Mouse (Mus musculus) neural tube, postnatal 0 days (tissue): ENCODE data around the gene Olfr1502. TPM values are rescaled to one million over a fixed set of nuclear protein-coding genes. Genes with fewer than 3 reads are reported as not detected.

Source experiments
- polyA plus RNA-seq: library from polyadenylated mRNA; unstranded; fragments of >200 nt; fragmentation: Nextera tagmentation; extraction: Ambion mirVana; gene quantifications from 2 replicates; pipeline ENCODE4 v1.2.1, GENCODE M21; 2015

The Olfr1502 gene
- polyA plus RNA-seq: not detected in 2 replicates

GRCm38 (mm10) chr19:13861495-13861894 lies at the start of gene Olfr1502:
Olfr1502 (plus strand) TSS chr19:13861795.

GRCm38 (mm10) chr19:13819347-13819746 lies 42.2 kb upstream of the Olfr1502 start, which contains the start of gene Olfr1499:
Olfr1499 (minus strand) TSS chr19:13819447.

GRCm38 (mm10) chr19:13830388-13830787 lies 31.2 kb upstream of the Olfr1502 start, which contains the start of gene Olfr1500:
Olfr1500 (minus strand) TSS chr19:13830488.

GRCm38 (mm10) chr19:13850592-13850991 lies 11.0 kb upstream of the Olfr1502 start, which contains the start of gene Olfr1501:
Olfr1501 (minus strand) TSS chr19:13850692.

GRCm38 (mm10) chr19:13897828-13898227 lies 36.2 kb downstream of the Olfr1502 start, which contains the start of gene Olfr1504:
Olfr1504 (minus strand) TSS chr19:13897928.

Other genes with a start within 250 kb of the Olfr1502 start
- not detected in 2 replicates for gene Olfr1487, start 244.4 kb upstream of the Olfr1502 start, polyA plus RNA-seq
- gene Olfr1489, start 230.2 kb upstream of the Olfr1502 start, polyA plus RNA-seq: not detected in 2 replicates
- not detected in 2 replicates for gene Olfr1490, start 210.7 kb upstream of the Olfr1502 start, polyA plus RNA-seq
- not detected in 2 replicates for gene Olfr1491, start 164.5 kb upstream of the Olfr1502 start, polyA plus RNA-seq
- not detected in 2 replicates for gene Olfr1493-ps1, start 138.5 kb upstream of the Olfr1502 start, polyA plus RNA-seq
- not detected in 2 replicates for gene Olfr1494, start 122.1 kb upstream of the Olfr1502 start, polyA plus RNA-seq
- gene Olfr1495, start 97.2 kb upstream of the Olfr1502 start, polyA plus RNA-seq: not detected in 2 replicates
- not detected in 2 replicates for gene Olfr1496, start 83.9 kb upstream of the Olfr1502 start, polyA plus RNA-seq
- not detected in 2 replicates for gene Olfr1497, start 63.6 kb upstream of the Olfr1502 start, polyA plus RNA-seq
- not detected in 2 replicates for gene Olfr1499, start 42.3 kb upstream of the Olfr1502 start, polyA plus RNA-seq
- gene Olfr1500, start 31.3 kb upstream of the Olfr1502 start, polyA plus RNA-seq: not detected in 2 replicates
- not detected in 2 replicates for gene Olfr1501, start 11.1 kb upstream of the Olfr1502 start, polyA plus RNA-seq
- not detected in 2 replicates for gene Olfr1504, start 36.1 kb downstream of the Olfr1502 start, polyA plus RNA-seq
- gene Olfr1505, start 51.7 kb downstream of the Olfr1502 start, polyA plus RNA-seq: not detected in 2 replicates